8 mouse cellular contexts compared by ENCODE assay signal in the genomic region with DNA sequence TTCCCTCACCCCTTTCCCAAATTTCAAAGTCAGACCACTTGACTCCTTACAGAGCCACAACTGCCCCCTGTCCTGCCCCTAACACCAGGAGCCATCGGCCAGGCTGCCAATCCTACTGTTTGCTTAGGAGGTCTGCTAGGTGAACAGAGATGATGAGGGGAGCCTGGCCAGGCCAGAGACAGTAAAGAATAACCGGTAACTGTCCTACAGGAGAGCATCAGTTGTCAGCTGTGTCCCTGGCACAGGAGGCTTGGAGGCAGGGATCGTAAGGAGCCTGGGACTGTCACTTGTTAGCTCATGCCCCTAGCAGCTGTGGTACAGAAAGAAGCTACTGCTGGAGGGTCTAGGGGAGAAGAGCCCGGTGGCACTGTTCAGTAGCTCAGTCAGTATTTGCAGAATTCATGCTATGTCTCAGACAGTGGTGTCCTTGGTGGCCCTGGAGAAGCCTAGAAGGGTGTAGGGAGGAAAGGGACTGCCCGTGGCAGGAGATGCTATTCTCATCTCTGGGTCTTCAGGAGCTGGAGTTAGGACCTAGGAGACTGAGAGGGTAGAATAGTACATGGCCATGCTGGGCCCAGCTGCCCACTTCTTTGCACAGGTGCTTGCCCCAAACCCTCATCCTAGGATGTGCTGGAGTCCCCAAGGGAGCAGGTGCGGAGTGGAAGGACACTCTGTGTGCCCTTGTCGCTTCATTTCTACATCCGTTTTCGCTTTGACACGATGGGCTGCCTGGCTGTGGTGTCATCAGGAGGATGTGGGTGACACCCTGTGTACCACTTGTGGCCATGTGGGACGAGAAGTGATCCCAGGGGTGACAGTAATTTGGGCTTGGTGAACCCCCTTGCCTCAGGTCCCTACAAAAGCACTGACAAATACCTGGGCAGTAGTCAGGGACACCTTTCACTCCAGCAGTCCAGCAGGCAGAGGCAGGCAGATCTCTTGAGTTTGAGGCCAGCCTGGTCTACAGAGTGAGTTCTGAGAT. TPM values are rescaled to one million over a fixed set of nuclear protein-coding genes. Genes with fewer than 3 reads are reported as not detected.
DNase-seq lines count a peak whose midpoint lies in the region; ATAC-seq and TF ChIP-seq lines count a peak whose summit lies in the region.

No protein-coding gene starts in this region.

- no peak for DNase-seq in kidney, adult 2 months
- no peak for DNase-seq in kidney, adult 9 months
- peak; percentile 82 for DNase-seq in induced T-regulatory cell, adult 2 months (ENCODE audit: low read depth)
- DNase-seq in natural killer cell, adult 2 months (ENCODE audit: low spot score in 2 of 2) = peak; percentile 60 to 72
- DNase-seq in urinary bladder, postnatal 14 days (ENCODE audit: low spot score) = no peak
- DNase-seq in kidney, postnatal 4 days = no peak
- no peak for DNase-seq in layer of hippocampus, adult 9-10 months (ENCODE audit: low spot score)

- peak overlapping the region; percentile 66 for H3K27ac ChIP-seq in kidney, adult 2 months (ENCODE audit: insufficient read depth, low read depth, low read length)

- ATAC-seq in activated CD4-positive, CD25-positive, alpha-beta regulatory T cell, adult 4 months = peak; percentile 79

- no peak for TF ChIP-seq CTCF in kidney, adult 2 months (conservative IDR thresholded peaks at IDR 0.05; ENCODE audit: insufficient read depth, insufficient read length, low read depth, low read length)

- WGBS in kidney, adult 2 months = 76% methylated on average over 11 of the region's 11 CpGs

- H3K27me3 ChIP-seq in kidney, adult 2 months (replicated peaks; ENCODE audit: control insufficient read depth, insufficient read depth, low read length) = no peaks in the 10 kb centered on the region

- H3K4me3 ChIP-seq in kidney, adult 2 months (ENCODE audit: insufficient read depth, low read depth, low read length) = peak overlapping the region; percentile 9; the same call in 1 of the 2 replicates

- no peak for TF ChIP-seq POLR2A in kidney, adult 2 months (IDR thresholded peaks at IDR 0.05; ENCODE audit: low read depth, low read length)

- peaks cover 14% of the 10 kb centered on the region for H3K4me1 ChIP-seq in kidney, adult 2 months (ENCODE audit: control insufficient read depth, insufficient read depth, low read length)

- peaks cover 5% of the 10 kb centered on the region for H3K36me3 ChIP-seq in kidney, adult 2 months (ENCODE audit: control insufficient read depth, insufficient read depth, low read length)

RNA-seq across cellular contexts. Expression of gene Dusp7, which starts 4.3 kb away (rescaled TPM):
- 38.8 and 44.1 TPM in 2 replicates for polyA plus RNA-seq in kidney, adult 2 months (2012; rRNA removed)
- polyA plus RNA-seq in activated CD4-positive, CD25-positive, alpha-beta regulatory T cell, adult 4 months (2017; shearing (Covaris generic)) = 10 to 100 TPM; 16.7 to 20.0 TPM

RNA-seq across cellular contexts. Expression of gene Rpl29, which starts 56.5 kb away (rescaled TPM):
- polyA plus RNA-seq in kidney, adult 2 months (2012; rRNA removed) = 452 and 521 TPM in 2 replicates
- polyA plus RNA-seq in activated CD4-positive, CD25-positive, alpha-beta regulatory T cell, adult 4 months (2017; shearing (Covaris generic)) = 1,000 to 10,000 TPM; 1,290 to 1,880 TPM

Comparison
In these comparisons a context has a peak if more than half of its experiments do, and no peak if none do; other contexts are left out.
1. DNase-seq: peak in induced T-regulatory cell, adult 2 months (single experiment) and natural killer cell, adult 2 months (2 of 2); none in kidney, adult 2 months (single experiment), kidney, adult 9 months (single experiment), urinary bladder, postnatal 14 days (single experiment), kidney, postnatal 4 days (0 of 2) and layer of hippocampus, adult 9-10 months (single experiment).